Mouse (Mus musculus) hindbrain, postnatal 0 days (tissue): ENCODE results near the gene Rbm4. TPM values are rescaled to one million over a fixed set of nuclear protein-coding genes. Genes with fewer than 3 reads are reported as not detected.
"Not testable (repeated sequence)": the region's sequence is repeated elsewhere in the genome, so short reads cannot be mapped to it uniquely, and the experiment has no call there.

Experiments
- ATAC-seq: fragments of 200-750 bp; cut with Nextera tagmentation; 2 replicates; pipeline ENCODE4 v1.8.0; 2017; ENCODE audit warnings: mild to moderate bottlenecking, moderate TSS enrichment, moderate library complexity
- DNase-seq: peaks from one replicate; pipeline ENCODE4 v3.0.0-alpha.2; 2015; ENCODE audit warnings: low spot score
- H3K27ac ChIP-seq: fragments of 300-500 bp; sonication (generic); 2 replicates; pipeline ENCODE4 v1.5.1; 2014; ENCODE audit warnings: mild to moderate bottlenecking
- H3K27me3 ChIP-seq: fragments of 300-500 bp; sonication (generic); 2 replicates; pipeline ENCODE4 v1.6.1; 2014; ENCODE audit warnings: low read length, mixed read lengths; ENCODE audit not compliant: insufficient read depth
- H3K36me3 ChIP-seq: fragments of 300-500 bp; sonication (generic); 2 replicates; pipeline ENCODE4 v1.6.1; 2014; ENCODE audit warnings: low read length, mixed read lengths; ENCODE audit not compliant: insufficient read depth
- H3K4me1 ChIP-seq: fragments of 300-500 bp; sonication (generic); 2 replicates; pipeline ENCODE4 v1.6.1; 2014; ENCODE audit warnings: antibody characterized with exemption, low read length, mixed read lengths; ENCODE audit not compliant: insufficient read depth
- H3K4me2 ChIP-seq: fragments of 300-500 bp; sonication (generic); 2 replicates; pipeline ENCODE4 v1.6.1; 2014; ENCODE audit warnings: low read depth, mild to moderate bottlenecking, low read length, moderate library complexity, mixed read lengths
- H3K4me3 ChIP-seq: fragments of 300-500 bp; sonication (generic); 2 replicates; pipeline ENCODE4 v1.5.1; 2014; ENCODE audit warnings: low read length
- H3K9ac ChIP-seq: fragments of 300-500 bp; sonication (generic); replicated peaks from 2 replicates; pipeline ENCODE4 v1.6.1; 2014; ENCODE audit warnings: mild to moderate bottlenecking, low read length, moderate library complexity, mixed read lengths
- H3K9me3 ChIP-seq: fragments of 300-500 bp; sonication (generic); 2 replicates; pipeline ENCODE4 v1.6.1; 2016; ENCODE audit warnings: low read length, mixed read lengths
- CTCF ChIP-seq: IDR thresholded peaks from 2 replicates; pipeline ENCODE4 v1.5.1; 2016; ENCODE audit warnings: antibody characterized with exemption, control low read depth, low read depth
- WGBS: fragments of 180-500 bp; shearing (Covaris S2); extraction: QIAGEN DNeasy Blood & Tissue Kit; methylation state at CpG from one replicate; pipeline ENCODE4 v1.1.7; 2014; 5-methylcytosine and 5-hydroxymethylcytosine counted together
- polyA plus RNA-seq: library from polyadenylated mRNA; unstranded; fragments of >200 nt; fragmentation: Nextera tagmentation; extraction: Ambion mirVana; gene quantifications from 2 replicates; pipeline ENCODE4 v1.2.1, GENCODE M21; 2015
- total RNA-seq: library from RNA; depleted of rRNA; stranded (reverse); fragments of >200 nt; gene quantifications from 2 replicates; pipeline ENCODE4 v1.2.3, GENCODE M21; 2014

Rbm4 gene
- total and polyA plus RNA-seq, 2 experiments from 2014 or later, result 40.9 to 85.6 TPM

- H3K4me3 ChIP-seq, result no peak overlapping the region
- H3K27ac ChIP-seq, result no peak overlapping the region
- peak; percentile 47 for TF ChIP-seq CTCF
- no peak for ATAC-seq
- H3K4me1 ChIP-seq, result peaks cover 12% of the 10 kb centered on the region; the same call in 1 of the 2 replicates
- no peaks in the 10 kb centered on the region for H3K9me3 ChIP-seq
- no peaks in the 10 kb centered on the region for H3K27me3 ChIP-seq
- H3K36me3 ChIP-seq, result no peaks in the 10 kb centered on the region
- H3K4me2 ChIP-seq, result no peak overlapping the region
- DNase-seq, result peak; percentile 42
- 79% methylated on average over 6 of the region's 6 CpGs for WGBS
- no peak overlapping the region for H3K9ac ChIP-seq
These were observed 19.3 kb upstream of the Rbm4 start for GRCm38 (mm10) chr19:4813015-4813414.

- peaks cover 12% of the 10 kb centered on the region; the same call in 1 of the 2 replicates for H3K4me1 ChIP-seq
- not testable (repeated sequence) for H3K27me3 ChIP-seq, H3K9me3 ChIP-seq, H3K36me3 ChIP-seq, DNase-seq, ATAC-seq
- peak overlapping the region; percentile 92 for H3K4me2 ChIP-seq
- peak overlapping the region; percentile 95; the same call in 1 of the 2 replicates for H3K27ac ChIP-seq
- H3K4me3 ChIP-seq, result peak overlapping the region; percentile 83
- 0 out of 2 replicates have a peak, but pooled peaks have one; percentile 20 for TF ChIP-seq CTCF
- H3K9ac ChIP-seq, result peak overlapping the region; percentile 71; the same call in 1 of the 2 replicates
- WGBS, result 79% methylated on average over 8 of the region's 8 CpGs
These were observed 18.7 kb upstream of the Rbm4 start for GRCm38 (mm10) chr19:4812334-4812949.

DNA sequence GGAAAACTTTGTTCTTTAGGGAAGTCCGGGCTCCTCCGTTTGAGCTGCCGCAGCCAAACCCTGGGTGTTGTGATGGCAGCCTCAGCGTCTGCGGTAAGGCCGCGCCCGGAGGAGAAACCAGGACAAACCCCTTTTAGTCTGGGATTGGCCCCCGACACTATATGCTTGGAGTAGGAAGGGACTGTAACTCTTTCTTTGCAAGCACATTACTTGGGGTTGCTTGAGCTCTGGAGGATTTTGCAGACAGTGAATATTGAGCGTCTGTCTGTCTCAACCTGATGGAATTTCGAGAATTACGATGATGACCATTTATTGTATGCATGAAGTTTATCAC lies 18.2 kb upstream of the Rbm4 start:
- 5% methylated on average over 12 of the region's 12 CpGs for WGBS
- Histone ChIP-seq H3K4me1 (peaks cover 12% of the 10 kb centered on the region; the same call in 1 of the 2 replicates), H3K9ac (peak overlapping the region; percentile 71; the same call in 1 of the 2 replicates), H3K36me3 (no peaks in the 10 kb centered on the region), H3K9me3 (no peaks in the 10 kb centered on the region), H3K4me3 (peak overlapping the region; percentile 83), H3K27me3 (no peaks in the 10 kb centered on the region), H3K27ac (peak overlapping the region; percentile 95), H3K4me2 (peak overlapping the region; percentile 92)
- no peak for TF ChIP-seq CTCF
- peak; percentile 42 for ATAC-seq
- no peak for DNase-seq

- H3K4me1 ChIP-seq, result peaks cover 12% of the 10 kb centered on the region; the same call in 1 of the 2 replicates
- H3K36me3 ChIP-seq, result no peaks in the 10 kb centered on the region
- under 1% methylated on average over 83 of the region's 83 CpGs for WGBS
These were observed 17.6 kb upstream of the Rbm4 start, which contains the start of the genes Gm21992 and Rbm14 for GRCm38 (mm10) chr19:4811063-4811908. Gene Gm21992, minus strand, starts transcription at chr19:4811612. Gene Rbm14, minus strand, starts transcription at chr19:4811634.

GRCm38 (mm10) chr19:4810746-4811062 lies 17.0 kb upstream of the Rbm4 start:
- DNase-seq (no peak), ATAC-seq (no peak)
- H3K9ac ChIP-seq, result peak overlapping the region; percentile 71
- no peaks in the 10 kb centered on the region for H3K27me3 ChIP-seq
- H3K36me3 ChIP-seq, result no peaks in the 10 kb centered on the region
- peak overlapping the region; percentile 83 for H3K4me3 ChIP-seq
- 0% methylated on average over 17 of the region's 17 CpGs for WGBS
- H3K4me1 ChIP-seq, result peaks cover 12% of the 10 kb centered on the region; the same call in 1 of the 2 replicates
- peak overlapping the region; percentile 95 for H3K27ac ChIP-seq
- peak overlapping the region; percentile 92 for H3K4me2 ChIP-seq
- H3K9me3 ChIP-seq, result no peaks in the 10 kb centered on the region
- no peak for TF ChIP-seq CTCF

More at GRCm38 (mm10) chr19:4811063-4811908, 17.6 kb upstream of the Rbm4 start, which contains the start of the genes Gm21992 and Rbm14:
- Histone ChIP-seq H3K9me3 (no peaks in the 10 kb centered on the region), H3K27ac (peak within 1 kb of the TSS; percentile 95), H3K4me2 (peak within 1 kb of the TSS; percentile 92), H3K27me3 (no peaks in the 10 kb centered on the region), H3K9ac (peak within 1 kb of the TSS; percentile 71), H3K4me3 (peak within 1 kb of the TSS; percentile 83)
- DNase-seq, result peak; percentile 100
- peak; percentile 98 for ATAC-seq
- no peak for TF ChIP-seq CTCF

DNA sequence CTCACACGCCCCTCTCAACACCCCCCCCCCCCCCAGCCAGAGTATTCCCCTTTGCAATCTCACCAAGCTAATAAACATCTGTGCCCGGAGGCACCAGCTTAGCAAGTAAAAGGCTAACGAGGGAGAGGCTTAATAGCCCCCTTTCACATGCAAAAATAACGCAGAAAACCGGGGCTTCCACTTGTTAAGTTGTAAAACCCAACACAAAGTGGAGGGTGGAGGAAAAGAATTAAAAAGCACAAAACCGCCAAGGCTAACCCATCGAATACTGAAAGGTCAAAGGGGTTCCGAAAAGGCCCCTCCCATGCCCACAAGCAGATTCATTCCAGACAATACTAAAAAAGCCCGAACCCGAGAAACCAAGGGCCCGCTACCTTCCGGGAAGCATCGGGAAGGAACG lies 16.6 kb upstream of the Rbm4 start:
- no peak for DNase-seq
- Histone ChIP-seq H3K9ac (peak overlapping the region; percentile 71), H3K4me2 (peak overlapping the region; percentile 92)

More for the DNA sequence above, 16.6 kb upstream of the Rbm4 start:
- Histone ChIP-seq H3K36me3 (no peaks in the 10 kb centered on the region), H3K4me3 (peak overlapping the region; percentile 83), H3K4me1 (peaks cover 12% of the 10 kb centered on the region; the same call in 1 of the 2 replicates), H3K9me3 (no peaks in the 10 kb centered on the region), H3K27me3 (no peaks in the 10 kb centered on the region), H3K27ac (peak overlapping the region; percentile 95)
- no peak for ATAC-seq
- under 1% methylated on average over 14 of the region's 14 CpGs for WGBS
- TF ChIP-seq CTCF, result no peak
